Mouse (Mus musculus) erythroblast, embryonic 14.5 days (primary cell): Measurements from ENCODE around the gene Pfn1.

ENCODE experiments used
- GATA1 ChIP-seq: IDR thresholded peaks from 2 replicates; pipeline ENCODE4 v1.6.1; 2012; ENCODE audit warnings: low read length, inconsistent platforms, mixed read lengths
- TAL1 ChIP-seq: IDR thresholded peaks from 3 replicates; pipeline ENCODE4 v1.6.1; 2012; ENCODE audit warnings: low read length, inconsistent platforms, mixed read lengths

- TF ChIP-seq GATA1, result no peak
- no peak for TF ChIP-seq TAL1
Observed at GRCm38 (mm10) chr11:70689578-70689977, 35.1 kb upstream of the Pfn1 start.
